Mouse (Mus musculus) kidney, adult 2 months (tissue): Measurements from ENCODE around the gene Fam217b.

Experiments
- CTCF ChIP-seq: fragments of 200-500 bp; conservative IDR thresholded peaks from 2 replicates; pipeline ENCODE4 v1.5.1; 2011; ENCODE audit warnings: low read depth, mild to moderate bottlenecking, control low read depth, low read length, moderate library complexity, mixed read lengths; ENCODE audit not compliant: insufficient read depth, insufficient read length
- POLR2A ChIP-seq: fragments of 200-500 bp; IDR thresholded peaks from one replicate; pipeline ENCODE4 v1.6.1; 2011; ENCODE audit warnings: low read depth, low read length, control low read depth

GRCm38 (mm10) chr2:178426229-178426628 lies 11.9 kb downstream of the Fam217b start:
- TF ChIP-seq CTCF (0 out of 2 replicates have a peak, but pooled peaks have one; percentile 8), POLR2A (no peak)
